Mouse (Mus musculus): Measurements from ENCODE around the gene Prss48. TPM values are rescaled to one million over a fixed set of nuclear protein-coding genes. Genes with fewer than 3 reads are reported as not detected.

The Prss48 gene
- polyA plus RNA-seq, 1 experiment, result not detected

- Histone ChIP-seq H3K4me1 (ENCODE audit: control insufficient read depth, insufficient read depth, low read length) (no peaks in the 10 kb centered on the region), H3K4me3 (ENCODE audit: insufficient read depth, low read length) (no peak overlapping the region), H3K27ac (ENCODE audit: insufficient read depth, low read length) (no peak overlapping the region)
- no peak for TF ChIP-seq CTCF (IDR thresholded peaks at IDR 0.05; ENCODE audit: borderline replicate concordance, insufficient read depth, low read length)
- no peak for TF ChIP-seq POLR2A (IDR thresholded peaks at IDR 0.05; ENCODE audit: low read depth, low read length)
These were observed 47.0 kb downstream of the Prss48 start for GRCm38 (mm10) chr3:85955269-85955668.

- Histone ChIP-seq H3K4me3 (ENCODE audit: insufficient read depth, low read length) (no peak overlapping the region), H3K27ac (ENCODE audit: insufficient read depth, low read length) (no peak overlapping the region), H3K4me1 (ENCODE audit: control insufficient read depth, insufficient read depth, low read length) (no peaks in the 10 kb centered on the region)
- TF ChIP-seq POLR2A (IDR thresholded peaks at IDR 0.05; ENCODE audit: low read depth, low read length), result no peak
- no peak for TF ChIP-seq CTCF (IDR thresholded peaks at IDR 0.05; ENCODE audit: borderline replicate concordance, insufficient read depth, low read length)
These were observed 49.5 kb downstream of the Prss48 start for GRCm38 (mm10) chr3:85952696-85953283.

GRCm38 (mm10) chr3:85950914-85951313, 51.4 kb downstream of the Prss48 start:
- TF ChIP-seq POLR2A (IDR thresholded peaks at IDR 0.05; ENCODE audit: low read depth, low read length) (no peak), CTCF (IDR thresholded peaks at IDR 0.05; ENCODE audit: borderline replicate concordance, insufficient read depth, low read length) (no peak)
- no peak overlapping the region for H3K27ac ChIP-seq (ENCODE audit: insufficient read depth, low read length)

More at GRCm38 (mm10) chr3:85950914-85951313, 51.4 kb downstream of the Prss48 start:
- Histone ChIP-seq H3K4me3 (ENCODE audit: insufficient read depth, low read length) (no peak overlapping the region), H3K4me1 (ENCODE audit: control insufficient read depth, insufficient read depth, low read length) (no peaks in the 10 kb centered on the region)

Other genes with a start within 250 kb of the Prss48 start
- gene Fam160a1, start 185.2 kb downstream of the Prss48 start, polyA plus RNA-seq (2011; ENCODE audit: insufficient read length, low read depth, missing spikeins), result 3.4 and 4.7 TPM in 2 replicates
- gene Glt28d2, start 115.0 kb downstream of the Prss48 start, polyA plus RNA-seq (2011; ENCODE audit: insufficient read length, low read depth, missing spikeins), result 1.0 and 1.2 TPM in 2 replicates
- gene Gm37240, start 115.0 kb downstream of the Prss48 start, polyA plus RNA-seq (2011; ENCODE audit: insufficient read length, low read depth, missing spikeins), result 1.7 and 1.9 TPM in 2 replicates
- gene Sh3d19, start 31.4 kb downstream of the Prss48 start, polyA plus RNA-seq (2011; ENCODE audit: insufficient read length, low read depth, missing spikeins), result 44.8 and 54.2 TPM in 2 replicates
- 1,770 and 1,788 TPM in 2 replicates for gene Rps3a1, start 140.2 kb upstream of the Prss48 start, polyA plus RNA-seq (2011; ENCODE audit: insufficient read length, low read depth, missing spikeins)
- 11.6 and 17.8 TPM in 2 replicates for gene Lrba, start 222.2 kb upstream of the Prss48 start, polyA plus RNA-seq (2011; ENCODE audit: insufficient read length, low read depth, missing spikeins)